Mouse (Mus musculus) heart, adult 2 months (tissue): ENCODE data around the gene Rtl1.

Experiments
- CTCF ChIP-seq: fragments of 200-600 bp; IDR thresholded peaks from 2 replicates; pipeline ENCODE4 v1.8.1; 2022; ENCODE audit warnings: antibody characterized with exemption, mild to moderate bottlenecking, moderate library complexity
- EP300 ChIP-seq: fragments of 200-500 bp; IDR thresholded peaks from 2 replicates; pipeline ENCODE4 v1.6.1; 2011; ENCODE audit warnings: low read depth, low read length, control low read depth; ENCODE audit not compliant: insufficient read depth
- POLR2A ChIP-seq: fragments of 200-500 bp; IDR thresholded peaks from 2 replicates; pipeline ENCODE4 v1.6.1; 2011; ENCODE audit warnings: mild to moderate bottlenecking, low read depth, low read length, control low read depth; ENCODE audit not compliant: insufficient read depth

DNA sequence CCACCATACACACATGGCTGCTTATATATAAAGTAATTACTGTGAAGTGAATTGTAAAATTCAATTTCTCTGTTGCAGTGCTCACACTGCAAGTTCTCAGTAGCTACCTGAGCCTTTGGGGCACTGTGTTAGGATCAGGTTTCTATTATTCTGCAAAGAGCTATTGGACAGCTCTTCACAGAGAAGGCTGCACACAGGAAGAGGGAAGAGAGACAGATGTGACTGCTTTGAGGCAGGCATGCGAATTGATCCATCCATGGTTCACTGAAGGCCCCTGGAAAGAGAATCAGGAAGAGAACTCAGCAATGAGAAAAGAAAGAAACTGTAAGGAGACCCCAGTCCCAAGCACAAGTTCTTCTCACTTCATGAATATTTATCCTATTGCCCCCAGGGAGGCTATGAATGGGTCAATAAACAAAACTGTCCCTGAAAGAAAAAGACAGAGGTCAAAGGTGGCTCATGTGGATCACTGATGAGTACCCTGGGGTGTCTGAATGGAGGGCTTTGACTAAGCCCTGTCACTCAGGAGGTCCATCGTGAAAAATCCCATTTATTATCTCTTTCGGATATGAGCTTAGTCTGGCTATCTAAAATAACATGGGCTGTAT, 40.5 kb upstream of the Rtl1 start:
- no peak for TF ChIP-seq CTCF
- no peak for TF ChIP-seq POLR2A
- no peak for TF ChIP-seq EP300
